Mouse (Mus musculus) midbrain, embryonic 14.5 days (tissue): ENCODE measurements around the gene Prtn3. TPM values are rescaled to one million over a fixed set of nuclear protein-coding genes. Genes with fewer than 3 reads are reported as not detected.
A peak's percentile ranks its signal among the peaks of the same experiment; 100 is the strongest.

Experiments
- ATAC-seq: fragments of 200-750 bp; cut with Nextera tagmentation; 2 replicates; pipeline ENCODE4 v1.8.0; 2017; ENCODE audit warnings: moderate number of reproducible peaks, moderate library complexity; ENCODE audit not compliant: low FRiP score, low TSS enrichment
- DNase-seq: peaks from one replicate; pipeline ENCODE4 v3.0.0-alpha.2; 2015
- H3K27ac ChIP-seq: fragments of 300-500 bp; sonication (generic); replicated peaks from 2 replicates; pipeline ENCODE4 v1.5.1; 2014; ENCODE audit warnings: mild to moderate bottlenecking, low read depth, low read length, moderate library complexity
- H3K27me3 ChIP-seq: fragments of 300-500 bp; sonication (generic); 2 replicates; pipeline ENCODE4 v1.6.1; 2014; ENCODE audit warnings: low read length, control low read depth, mixed read lengths; ENCODE audit not compliant: control insufficient read depth, insufficient read depth
- H3K36me3 ChIP-seq: fragments of 300-500 bp; sonication (generic); 2 replicates; pipeline ENCODE4 v1.6.1; 2014; ENCODE audit warnings: low read length, control low read depth; ENCODE audit not compliant: control insufficient read depth, insufficient read depth
- H3K4me1 ChIP-seq: fragments of 300-500 bp; sonication (generic); 2 replicates; pipeline ENCODE4 v1.6.1; 2014; ENCODE audit warnings: mild to moderate bottlenecking, antibody characterized with exemption, low read length, control low read depth; ENCODE audit not compliant: control insufficient read depth, insufficient read depth
- H3K4me2 ChIP-seq: fragments of 300-500 bp; sonication (generic); 2 replicates; pipeline ENCODE4 v1.6.1; 2014; ENCODE audit warnings: mild to moderate bottlenecking, low read length, moderate library complexity
- H3K4me3 ChIP-seq: fragments of 300-500 bp; sonication (generic); replicated peaks from 2 replicates; pipeline ENCODE4 v1.5.1; 2014; ENCODE audit warnings: low read depth, low read length
- H3K9ac ChIP-seq: fragments of 300-500 bp; sonication (generic); replicated peaks from 2 replicates; pipeline ENCODE4 v1.6.1; 2014; ENCODE audit warnings: mild to moderate bottlenecking, low read length, moderate library complexity
- H3K9me3 ChIP-seq: fragments of 300-500 bp; sonication (generic); 2 replicates; pipeline ENCODE4 v1.6.1; 2016; ENCODE audit warnings: low read length, control low read depth, mixed read lengths; ENCODE audit not compliant: control insufficient read depth
- WGBS: fragments of 180-500 bp; shearing (Covaris S2); extraction: QIAGEN DNeasy Blood & Tissue Kit; methylation state at CpG from one replicate; pipeline ENCODE4 v1.1.7; 2014; 5-methylcytosine and 5-hydroxymethylcytosine counted together
- polyA plus RNA-seq: library from polyadenylated mRNA; unstranded; fragments of >200 nt; fragmentation: Nextera tagmentation; extraction: Ambion mirVana; gene quantifications from 2 replicates; pipeline ENCODE4 v1.2.1, GENCODE M21; 2014

The Prtn3 gene
- polyA plus RNA-seq, 1 experiment from 2014 or later: 14.9 TPM

GRCm38 (mm10) chr10:79865189-79865601 lies 9.1 kb upstream of the Prtn3 start:
- Histone ChIP-seq H3K9me3 (no peaks in the 10 kb centered on the region), H3K27ac (peak overlapping the region; percentile 41; the same call in 1 of the 2 replicates), H3K4me3 (no peak overlapping the region), H3K9ac (no peak overlapping the region; the same call in 1 of the 2 replicates), H3K4me2 (no peak overlapping the region), H3K4me1 (0 out of 2 replicates have a peak, but pooled peaks cover 5% of the 10 kb centered on the region), H3K27me3 (no peaks in the 10 kb centered on the region), H3K36me3 (peaks cover 83% of the 10 kb centered on the region)
- DNase-seq: no peak
- 0 out of 2 replicates have a peak, but pooled peaks have one; percentile 14 for ATAC-seq
- 62% methylated on average over 12 of the region's 12 CpGs for WGBS

GRCm38 (mm10) chr10:79865801-79866295 lies 8.4 kb upstream of the Prtn3 start:
- no peak overlapping the region for H3K4me3 ChIP-seq
- no peak overlapping the region for H3K4me2 ChIP-seq
- DNase-seq (no peak), ATAC-seq (no peak)
- H3K9ac ChIP-seq: no peak overlapping the region; the same call in 1 of the 2 replicates
- H3K36me3 ChIP-seq: peaks cover 81% of the 10 kb centered on the region
- 0 out of 2 replicates have a peak, but pooled peaks cover 5% of the 10 kb centered on the region for H3K4me1 ChIP-seq
- WGBS: 69% methylated on average over 19 of the region's 19 CpGs
- H3K9me3 ChIP-seq: no peaks in the 10 kb centered on the region
- no peaks in the 10 kb centered on the region for H3K27me3 ChIP-seq
- 0 out of 2 replicates have a peak overlapping the region, but pooled peaks have one; percentile 13 for H3K27ac ChIP-seq

GRCm38 (mm10) chr10:79866601-79867000 lies 7.7 kb upstream of the Prtn3 start:
- Histone ChIP-seq H3K4me2 (no peak overlapping the region), H3K9me3 (no peaks in the 10 kb centered on the region), H3K36me3 (peaks cover 80% of the 10 kb centered on the region), H3K4me1 (peaks cover 7% of the 10 kb centered on the region; the same call in 1 of the 2 replicates), H3K4me3 (no peak overlapping the region), H3K9ac (no peak overlapping the region), H3K27ac (no peak overlapping the region), H3K27me3 (no peaks in the 10 kb centered on the region)
- DNase-seq (no peak), ATAC-seq (no peak)
- 84% methylated on average over 11 of the region's 11 CpGs for WGBS

DNA sequence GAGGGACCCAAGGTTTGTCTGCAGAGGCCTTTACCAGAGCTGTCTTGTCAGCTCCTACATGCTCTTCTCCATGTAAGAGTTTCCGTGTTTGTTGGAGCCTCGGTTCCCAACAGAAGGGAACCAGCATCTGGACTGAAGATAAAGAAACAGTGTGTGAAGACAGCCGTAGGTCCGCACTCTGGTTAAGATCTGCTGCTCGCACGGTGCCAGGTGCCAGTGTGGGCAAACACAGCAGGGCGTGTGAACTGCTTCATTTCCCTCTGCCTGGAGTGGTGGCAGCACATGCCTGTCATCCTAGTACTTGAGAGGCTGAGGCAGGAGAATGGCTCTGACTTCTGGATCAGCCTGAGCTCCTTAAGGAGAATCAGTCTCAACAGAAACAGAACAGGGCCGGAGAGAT lies 2.4 kb upstream of the Prtn3 start:
- Histone ChIP-seq H3K9ac (no peak overlapping the region), H3K36me3 (peaks cover 34% of the 10 kb centered on the region), H3K4me1 (peaks cover 28% of the 10 kb centered on the region), H3K27me3 (no peaks in the 10 kb centered on the region), H3K4me3 (peak overlapping the region; percentile 89; the same call in 1 of the 2 replicates), H3K9me3 (no peaks in the 10 kb centered on the region), H3K27ac (no peak overlapping the region), H3K4me2 (peak overlapping the region; percentile 97)
- DNase-seq: no peak
- 89% methylated on average over 8 of the region's 8 CpGs for WGBS
- no peak for ATAC-seq

- Histone ChIP-seq H3K4me1 (peaks cover 28% of the 10 kb centered on the region), H3K27me3 (no peaks in the 10 kb centered on the region), H3K27ac (peak overlapping the region; percentile 97), H3K4me3 (peak overlapping the region; percentile 89), H3K9me3 (no peaks in the 10 kb centered on the region), H3K4me2 (peak overlapping the region; percentile 97), H3K9ac (peak overlapping the region; percentile 94), H3K36me3 (peaks cover 26% of the 10 kb centered on the region)
- ATAC-seq (peak; percentile 4; the same call in 1 of the 2 replicates), DNase-seq (no peak)
- WGBS: 32% methylated on average over 3 of the region's 3 CpGs
Observed at GRCm38 (mm10) chr10:79872862-79873261, 1.4 kb upstream of the Prtn3 start.

- H3K9me3 ChIP-seq: no peaks in the 10 kb centered on the region
- H3K9ac ChIP-seq: peak overlapping the region; percentile 94
- DNase-seq (peak; percentile 55), ATAC-seq (no peak)
- H3K27me3 ChIP-seq: no peaks in the 10 kb centered on the region
- peak overlapping the region; percentile 97 for H3K4me2 ChIP-seq
- H3K27ac ChIP-seq: peak overlapping the region; percentile 97
- H3K36me3 ChIP-seq: peaks cover 26% of the 10 kb centered on the region
- peak overlapping the region; percentile 89 for H3K4me3 ChIP-seq
- peaks cover 28% of the 10 kb centered on the region for H3K4me1 ChIP-seq
- 2% methylated on average over 6 of the region's 6 CpGs for WGBS
Observed at GRCm38 (mm10) chr10:79873313-79873712, 963 bp upstream of the Prtn3 start.

GRCm38 (mm10) chr10:79873715-79874289 lies 474 bp upstream of the Prtn3 start:
- Histone ChIP-seq H3K4me3 (peak overlapping the region; percentile 89), H3K4me2 (peak overlapping the region; percentile 97), H3K36me3 (peaks cover 26% of the 10 kb centered on the region), H3K27ac (peak overlapping the region; percentile 97), H3K9me3 (no peaks in the 10 kb centered on the region), H3K9ac (peak overlapping the region; percentile 94), H3K27me3 (no peaks in the 10 kb centered on the region), H3K4me1 (peaks cover 28% of the 10 kb centered on the region)
- under 1% methylated on average over 26 of the region's 26 CpGs for WGBS
- no peak for DNase-seq
- no peak for ATAC-seq

DNA sequence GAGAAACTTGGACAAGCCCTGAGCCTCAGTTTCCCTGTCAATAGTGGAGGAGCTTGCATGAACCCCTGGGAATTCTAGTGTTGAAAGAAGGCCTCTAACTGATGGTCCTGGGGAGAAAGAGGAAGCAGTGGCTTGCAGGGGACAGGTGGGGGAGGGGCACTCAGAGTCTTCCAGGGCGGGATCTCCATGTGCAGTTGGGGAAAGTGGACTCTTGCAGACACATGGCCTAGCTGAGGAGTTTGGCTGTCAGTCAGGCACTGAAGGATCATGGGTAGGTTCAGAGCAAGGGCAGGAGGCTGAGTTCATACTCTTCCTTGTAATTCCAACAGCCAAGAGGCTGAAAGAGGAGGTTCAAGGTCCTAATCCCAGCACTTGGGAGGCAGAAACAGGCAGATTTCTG lies 2.9 kb downstream of the Prtn3 start:
- Histone ChIP-seq H3K9ac (no peak overlapping the region), H3K4me1 (peaks cover 15% of the 10 kb centered on the region), H3K27me3 (no peaks in the 10 kb centered on the region), H3K4me3 (no peak overlapping the region), H3K36me3 (no peaks in the 10 kb centered on the region), H3K4me2 (no peak overlapping the region), H3K27ac (no peak overlapping the region), H3K9me3 (no peaks in the 10 kb centered on the region)
- no peak for DNase-seq
- WGBS: 55% methylated on average over 1 of the region's 1 CpGs
- no peak for ATAC-seq

DNA sequence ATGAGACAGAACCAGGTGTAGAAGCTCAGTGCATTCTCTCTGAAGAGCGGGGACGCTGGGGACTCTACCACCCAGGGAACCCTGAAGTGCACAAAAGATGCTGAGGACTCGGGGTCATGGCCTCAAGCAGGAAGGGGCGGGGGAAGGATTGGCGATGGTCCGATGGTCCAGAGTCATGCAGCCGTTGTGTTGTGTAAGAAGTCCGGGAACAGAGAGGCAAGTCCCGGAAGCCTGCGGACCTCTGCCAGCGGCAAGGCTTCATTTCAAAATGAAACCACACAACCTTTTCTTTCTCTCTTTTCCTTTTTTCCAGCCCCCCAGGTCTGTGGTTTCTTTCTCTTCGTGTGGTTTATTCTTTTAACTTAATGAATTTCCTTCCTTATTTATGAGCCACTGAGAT lies 3.5 kb downstream of the Prtn3 start:
- Histone ChIP-seq H3K9ac (no peak overlapping the region), H3K27me3 (no peaks in the 10 kb centered on the region), H3K4me2 (no peak overlapping the region), H3K9me3 (no peaks in the 10 kb centered on the region), H3K27ac (no peak overlapping the region), H3K36me3 (no peaks in the 10 kb centered on the region), H3K4me3 (no peak overlapping the region), H3K4me1 (peaks cover 11% of the 10 kb centered on the region)
- ATAC-seq: no peak
- DNase-seq: no peak
- WGBS: 26% methylated on average over 12 of the region's 12 CpGs
